Mouse (Mus musculus) lung, embryonic 15.5 days (tissue): ENCODE data around the gene Zbtb20. TPM values are rescaled to one million over a fixed set of nuclear protein-coding genes. Genes with fewer than 3 reads are reported as not detected.

Experiments
- ATAC-seq: fragments of 200-750 bp; cut with Nextera tagmentation; 2 replicates; pipeline ENCODE4 v1.8.0; 2017; ENCODE audit warnings: moderate number of reproducible peaks, borderline replicate concordance; ENCODE audit not compliant: low FRiP score, low TSS enrichment; ENCODE audit errors: extremely low read depth
- H3K27ac ChIP-seq: fragments of 300-500 bp; sonication (generic); 2 replicates; pipeline ENCODE4 v1.5.1; 2015; ENCODE audit warnings: moderate library complexity, mild to moderate bottlenecking, inconsistent platforms
- H3K27me3 ChIP-seq: fragments of 300-500 bp; sonication (generic); 2 replicates; pipeline ENCODE4 v1.6.1; 2015; ENCODE audit warnings: inconsistent platforms
- H3K36me3 ChIP-seq: fragments of 300-500 bp; sonication (generic); 2 replicates; pipeline ENCODE4 v1.6.1; 2015; ENCODE audit warnings: inconsistent platforms
- H3K4me1 ChIP-seq: fragments of 300-500 bp; sonication (generic); 2 replicates; pipeline ENCODE4 v1.6.1; 2015; ENCODE audit warnings: inconsistent platforms
- H3K4me2 ChIP-seq: fragments of 300-500 bp; sonication (generic); 2 replicates; pipeline ENCODE4 v1.6.1; 2015; ENCODE audit warnings: inconsistent platforms, mild to moderate bottlenecking, moderate library complexity
- H3K4me3 ChIP-seq: fragments of 300-500 bp; sonication (generic); 2 replicates; pipeline ENCODE4 v1.5.1; 2015; ENCODE audit warnings: mild to moderate bottlenecking, inconsistent platforms
- H3K9ac ChIP-seq: fragments of 300-500 bp; sonication (generic); 2 replicates; pipeline ENCODE4 v1.6.1; 2015; ENCODE audit warnings: inconsistent platforms
- H3K9me3 ChIP-seq: fragments of 300-500 bp; sonication (generic); 2 replicates; pipeline ENCODE4 v1.6.1; 2016; ENCODE audit warnings: inconsistent platforms
- WGBS: fragments of 180-500 bp; shearing (Covaris S2); methylation state at CpG from one replicate; pipeline ENCODE4 v1.1.7; 2015; 5-methylcytosine and 5-hydroxymethylcytosine counted together
- polyA plus RNA-seq: library from polyadenylated mRNA; unstranded; fragments of >200 nt; fragmentation: Nextera tagmentation; extraction: Ambion mirVana; gene quantifications from 2 replicates; pipeline ENCODE4 v1.2.1, GENCODE M21; 2015

Gene Zbtb20
- polyA plus RNA-seq, 1 experiment from 2014 or later, result 22.1 TPM

DNA sequence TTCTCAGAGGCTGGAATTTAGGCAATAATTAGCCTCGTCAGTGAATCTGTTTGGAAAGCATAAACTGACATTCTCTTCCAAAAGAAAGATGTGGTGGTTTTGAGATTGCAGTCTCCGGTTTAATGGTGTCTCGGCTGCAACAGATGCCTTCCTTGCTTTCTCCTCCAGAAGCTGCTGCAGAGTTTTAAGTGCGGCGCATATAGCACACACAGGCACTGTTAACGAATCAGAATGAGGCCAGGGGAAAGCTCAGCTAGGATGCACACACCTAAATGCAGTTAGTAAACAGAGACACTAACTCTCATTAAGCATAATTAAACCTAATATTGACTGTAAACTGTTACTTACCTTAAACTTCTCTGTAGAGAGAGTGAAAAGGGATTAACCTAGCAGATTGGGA lies 160.0 kb downstream of the Zbtb20 start:
- Histone ChIP-seq H3K4me2 (no peak overlapping the region), H3K27me3 (no peaks in the 10 kb centered on the region), H3K4me1 (no peaks in the 10 kb centered on the region), H3K9me3 (no peaks in the 10 kb centered on the region), H3K36me3 (no peaks in the 10 kb centered on the region), H3K9ac (no peak overlapping the region), H3K4me3 (no peak overlapping the region), H3K27ac (no peak overlapping the region)
- WGBS, result 51% methylated on average over 6 of the region's 6 CpGs
- ATAC-seq, result no peak

DNA sequence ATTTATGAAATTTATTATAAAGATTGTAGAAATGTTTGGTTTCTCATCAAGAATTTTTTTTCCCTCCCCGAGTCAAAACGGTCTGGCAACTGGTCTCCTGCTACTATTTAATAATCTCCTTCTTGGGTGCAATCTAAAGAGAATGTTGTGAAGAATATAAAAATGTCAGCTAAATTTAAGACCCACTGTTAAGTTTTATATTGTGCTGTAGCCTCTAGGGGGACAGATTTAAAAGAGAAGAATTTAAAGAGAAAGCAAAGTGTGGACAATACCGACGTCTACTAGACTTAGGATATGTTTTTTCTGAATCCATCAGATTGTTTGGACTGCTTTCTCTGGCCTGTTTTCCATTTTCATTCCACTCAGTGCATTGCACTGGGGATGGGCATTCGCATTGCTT lies 160.8 kb downstream of the Zbtb20 start:
- no peak overlapping the region for H3K4me3 ChIP-seq
- no peak overlapping the region for H3K4me2 ChIP-seq
- no peaks in the 10 kb centered on the region for H3K4me1 ChIP-seq
- WGBS, result 70% methylated on average over 5 of the region's 5 CpGs
- no peak for ATAC-seq
- no peak overlapping the region for H3K27ac ChIP-seq
- H3K36me3 ChIP-seq, result no peaks in the 10 kb centered on the region
- H3K9me3 ChIP-seq, result no peaks in the 10 kb centered on the region
- no peaks in the 10 kb centered on the region for H3K27me3 ChIP-seq
- no peak overlapping the region for H3K9ac ChIP-seq

DNA sequence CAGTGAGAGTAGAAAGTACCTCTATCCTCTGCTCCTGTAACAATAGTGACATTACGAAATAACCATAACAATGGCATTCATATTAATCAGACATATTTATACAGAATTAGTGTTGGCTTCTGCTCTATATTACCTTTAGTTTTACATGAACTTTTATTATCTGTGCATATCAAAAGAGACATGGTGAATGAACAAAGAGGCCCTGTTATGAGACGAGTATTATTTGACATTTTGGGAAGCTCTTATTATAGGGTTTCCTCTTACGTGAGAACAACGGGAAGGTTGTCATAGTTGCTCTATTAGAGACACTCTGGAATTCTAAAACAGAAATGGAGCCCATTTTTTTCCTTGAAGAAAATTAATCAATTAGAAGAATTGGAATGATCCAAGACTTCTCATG lies 161.6 kb downstream of the Zbtb20 start:
- H3K9ac ChIP-seq, result no peak overlapping the region
- no peak overlapping the region for H3K4me2 ChIP-seq
- 87% methylated on average over 4 of the region's 4 CpGs for WGBS
- H3K27ac ChIP-seq, result no peak overlapping the region
- no peaks in the 10 kb centered on the region for H3K36me3 ChIP-seq
- no peak overlapping the region for H3K4me3 ChIP-seq
- H3K4me1 ChIP-seq, result no peaks in the 10 kb centered on the region
- ATAC-seq, result no peak
- no peaks in the 10 kb centered on the region for H3K27me3 ChIP-seq
- no peaks in the 10 kb centered on the region for H3K9me3 ChIP-seq

- no peaks in the 10 kb centered on the region for H3K36me3 ChIP-seq
- H3K27ac ChIP-seq, result no peak overlapping the region
- H3K4me2 ChIP-seq, result no peak overlapping the region
- H3K27me3 ChIP-seq, result no peaks in the 10 kb centered on the region
- H3K9me3 ChIP-seq, result no peaks in the 10 kb centered on the region
- no peak overlapping the region for H3K4me3 ChIP-seq
- no peaks in the 10 kb centered on the region for H3K4me1 ChIP-seq
- no peak overlapping the region for H3K9ac ChIP-seq
- no peak for ATAC-seq
Measured at GRCm38 (mm10) chr16:43045611-43046010, 169.9 kb downstream of the Zbtb20 start.

DNA sequence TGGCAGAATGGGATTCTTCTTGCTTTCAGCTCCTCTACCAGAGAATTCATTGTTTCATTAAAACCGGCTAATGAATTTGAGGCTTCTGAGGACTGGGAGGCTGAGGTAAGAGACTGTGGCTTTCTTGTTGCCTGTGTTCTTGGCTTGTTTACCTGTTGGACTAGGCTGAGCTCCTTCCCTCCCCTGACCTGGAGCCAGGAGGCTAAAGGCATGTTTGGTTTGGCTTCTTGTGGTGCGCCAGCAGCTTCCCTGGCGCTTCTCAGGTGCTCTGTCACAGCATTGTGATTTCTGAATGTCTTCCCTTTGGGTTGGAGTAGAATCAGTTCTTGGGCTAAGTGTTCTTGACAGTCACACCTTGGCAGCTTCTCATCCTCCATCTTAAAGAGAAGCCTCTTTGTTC lies 171.0 kb downstream of the Zbtb20 start:
- H3K27me3 ChIP-seq, result no peaks in the 10 kb centered on the region
- no peak overlapping the region for H3K27ac ChIP-seq
- H3K4me1 ChIP-seq, result no peaks in the 10 kb centered on the region
- H3K4me3 ChIP-seq, result no peak overlapping the region
- ATAC-seq, result no peak
- H3K9me3 ChIP-seq, result no peaks in the 10 kb centered on the region
- H3K4me2 ChIP-seq, result no peak overlapping the region
- WGBS, result 80% methylated on average over 3 of the region's 3 CpGs
- H3K9ac ChIP-seq, result no peak overlapping the region
- no peaks in the 10 kb centered on the region for H3K36me3 ChIP-seq

DNA sequence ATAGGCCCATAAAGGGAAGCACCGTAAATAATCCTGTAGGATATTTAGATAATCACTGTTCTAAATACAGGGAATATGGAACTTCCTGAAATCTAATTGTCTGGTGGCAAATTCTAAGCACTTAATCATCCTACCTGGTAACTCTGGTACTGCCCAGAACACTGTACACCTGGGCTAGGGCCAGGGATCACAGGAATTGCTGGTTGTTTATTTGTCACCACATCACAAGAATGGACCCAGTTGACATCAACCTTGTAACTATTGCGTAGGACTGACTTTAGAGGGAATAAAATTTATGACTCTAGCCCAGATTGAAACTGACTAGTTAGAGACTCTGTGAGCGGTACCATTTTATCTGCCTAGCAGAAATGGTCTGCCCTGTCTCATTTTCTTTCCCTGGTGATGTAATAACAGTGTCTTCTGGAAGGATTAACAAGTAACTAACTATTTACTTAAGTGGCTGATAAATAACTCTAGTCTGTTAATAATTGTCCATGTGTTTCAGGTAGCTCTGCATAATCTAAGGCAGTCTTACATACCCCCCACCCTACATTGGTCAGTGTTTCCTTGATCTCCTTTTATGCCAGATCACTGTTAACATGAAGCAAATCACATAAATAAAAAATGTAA lies 194.1 kb downstream of the Zbtb20 start:
- H3K4me1 ChIP-seq, result no peaks in the 10 kb centered on the region
- no peak overlapping the region for H3K4me2 ChIP-seq
- H3K27me3 ChIP-seq, result no peaks in the 10 kb centered on the region
- no peak for ATAC-seq
- H3K27ac ChIP-seq, result no peak overlapping the region
- H3K4me3 ChIP-seq, result no peak overlapping the region
- no peaks in the 10 kb centered on the region for H3K36me3 ChIP-seq
- H3K9ac ChIP-seq, result no peak overlapping the region
- H3K9me3 ChIP-seq, result no peaks in the 10 kb centered on the region
- 75% methylated on average over 3 of the region's 3 CpGs for WGBS

- H3K4me3 ChIP-seq, result no peak overlapping the region
- H3K27me3 ChIP-seq, result no peaks in the 10 kb centered on the region
- WGBS, result 82% methylated on average over 3 of the region's 3 CpGs
- no peaks in the 10 kb centered on the region for H3K36me3 ChIP-seq
- no peak overlapping the region for H3K4me2 ChIP-seq
- H3K9ac ChIP-seq, result no peak overlapping the region
- no peaks in the 10 kb centered on the region for H3K9me3 ChIP-seq
- no peak for ATAC-seq
- no peak overlapping the region for H3K27ac ChIP-seq
- no peaks in the 10 kb centered on the region for H3K4me1 ChIP-seq
Measured at GRCm38 (mm10) chr16:43071875-43072274, 196.2 kb downstream of the Zbtb20 start.

- Histone ChIP-seq H3K9me3 (no peaks in the 10 kb centered on the region), H3K36me3 (no peaks in the 10 kb centered on the region), H3K4me2 (no peak overlapping the region), H3K4me1 (no peaks in the 10 kb centered on the region), H3K27me3 (no peaks in the 10 kb centered on the region), H3K9ac (no peak overlapping the region), H3K4me3 (no peak overlapping the region), H3K27ac (no peak overlapping the region)
- no peak for ATAC-seq
- 81% methylated on average over 5 of the region's 5 CpGs for WGBS
Measured at GRCm38 (mm10) chr16:43072818-43073594, 197.3 kb downstream of the Zbtb20 start.

- Histone ChIP-seq H3K36me3 (no peaks in the 10 kb centered on the region), H3K4me3 (no peak overlapping the region)
Measured at GRCm38 (mm10) chr16:43080403-43080802, 204.7 kb downstream of the Zbtb20 start.

DNA sequence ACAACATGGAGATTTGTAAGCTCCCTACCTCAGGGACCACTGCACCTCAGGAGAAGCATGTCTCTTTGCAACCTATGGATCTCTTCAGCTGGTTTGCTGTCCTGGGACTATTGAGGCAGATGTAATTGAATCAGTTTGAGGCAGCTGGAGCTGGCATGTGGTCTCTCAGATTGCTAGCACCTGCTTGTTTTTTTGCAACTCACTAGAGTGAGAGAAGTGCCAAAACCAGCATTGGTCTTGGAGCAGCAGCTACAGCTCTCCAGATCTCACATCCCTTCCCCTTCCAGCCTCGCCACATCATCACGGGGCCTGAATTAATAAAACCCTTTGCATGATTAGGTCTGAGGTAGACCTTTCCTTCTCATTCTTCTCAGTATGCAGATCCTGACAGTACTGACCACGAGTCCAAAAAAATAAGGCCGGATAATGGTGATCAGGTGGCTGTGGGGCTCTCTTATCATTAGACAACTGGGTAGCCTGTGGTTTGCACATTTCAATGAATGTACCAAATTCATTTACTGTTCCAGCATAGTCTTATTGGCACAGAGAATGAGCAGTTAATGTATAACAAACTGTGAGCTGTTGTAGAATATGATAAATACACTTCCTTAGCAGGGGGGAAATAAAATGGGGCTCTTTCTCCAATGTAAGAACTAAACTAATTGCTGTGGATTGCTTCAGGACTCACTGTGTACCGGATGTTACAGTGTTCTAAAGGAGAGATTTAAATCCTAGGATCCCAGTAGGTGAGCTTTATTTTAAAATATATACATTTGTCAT lies 205.4 kb downstream of the Zbtb20 start:
- no peaks in the 10 kb centered on the region for H3K36me3 ChIP-seq
- WGBS, result 88% methylated on average over 5 of the region's 5 CpGs
- no peaks in the 10 kb centered on the region for H3K27me3 ChIP-seq
- ATAC-seq, result no peak
- H3K9me3 ChIP-seq, result no peaks in the 10 kb centered on the region
- no peak overlapping the region for H3K4me3 ChIP-seq
- no peak overlapping the region for H3K27ac ChIP-seq
- no peak overlapping the region for H3K9ac ChIP-seq
- H3K4me1 ChIP-seq, result no peaks in the 10 kb centered on the region
- H3K4me2 ChIP-seq, result no peak overlapping the region

More at GRCm38 (mm10) chr16:43080403-43080802, 204.7 kb downstream of the Zbtb20 start:
- H3K9me3 ChIP-seq, result no peaks in the 10 kb centered on the region
- no peaks in the 10 kb centered on the region for H3K27me3 ChIP-seq
- WGBS, result 61% methylated on average over 2 of the region's 2 CpGs
- H3K4me2 ChIP-seq, result no peak overlapping the region
- no peak overlapping the region for H3K27ac ChIP-seq
- H3K4me1 ChIP-seq, result no peaks in the 10 kb centered on the region
- ATAC-seq, result no peak
- H3K9ac ChIP-seq, result no peak overlapping the region

GRCm38 (mm10) chr16:43081995-43082394 lies 206.3 kb downstream of the Zbtb20 start:
- H3K4me2 ChIP-seq, result no peak overlapping the region
- H3K9ac ChIP-seq, result no peak overlapping the region
- ATAC-seq, result no peak
- H3K4me3 ChIP-seq, result no peak overlapping the region
- no peak overlapping the region for H3K27ac ChIP-seq
- no peaks in the 10 kb centered on the region for H3K27me3 ChIP-seq
- H3K36me3 ChIP-seq, result no peaks in the 10 kb centered on the region
- no peaks in the 10 kb centered on the region for H3K4me1 ChIP-seq
- H3K9me3 ChIP-seq, result no peaks in the 10 kb centered on the region
- WGBS, result 77% methylated on average over 6 of the region's 6 CpGs

- Histone ChIP-seq H3K4me1 (no peaks in the 10 kb centered on the region), H3K9ac (no peak overlapping the region), H3K4me2 (no peak overlapping the region), H3K27me3 (no peaks in the 10 kb centered on the region), H3K27ac (no peak overlapping the region), H3K4me3 (no peak overlapping the region), H3K9me3 (no peaks in the 10 kb centered on the region), H3K36me3 (no peaks in the 10 kb centered on the region)
- WGBS, result 78% methylated on average over 5 of the region's 5 CpGs
- ATAC-seq, result no peak
Measured at GRCm38 (mm10) chr16:43082801-43083200, 207.1 kb downstream of the Zbtb20 start.
